Mouse (Mus musculus) heart, postnatal 25 days (tissue): ENCODE measurements around the gene Psma2. TPM values are rescaled to one million over a fixed set of nuclear protein-coding genes. Genes with fewer than 3 reads are reported as not detected.

Experiments used
- DNase-seq: peaks from one replicate; pipeline ENCODE4 v3.0.0; 2022; ENCODE audit warnings: low spot score
- intact Hi-C: fragments of 180-260 bp; cut with DNase I; formaldehyde crosslinking; loops from one replicate; pipeline ENCODE4 v1.15.1; 2025
- total RNA-seq, 2 experiments: library from RNA; stranded (reverse); gene quantifications; 2 replicates each; pipeline ENCODE4 v1.2.3; 2021

Gene Psma2
- total RNA-seq, result 10 to 100 TPM; 50.5 to 52.2 TPM

- intact Hi-C loops, result loop anchor here (1.0 to 10.0 kb wide), 2 partner anchors 16 to 658 kb away; partner anchors contain the start of gene B3galnt2
- peak; percentile 96 for DNase-seq
Observed at GRCm38 (mm10) chr13:14612926-14613529, at the start of gene Psma2, which contains the start of gene Mrpl32. TSS of gene Psma2 (plus strand) at chr13:14613240. TSS of gene Mrpl32 (minus strand) at chr13:14613165.

GRCm38 (mm10) chr13:14574128-14574527 lies 38.9 kb upstream of the Psma2 start:
- DNase-seq, result no peak
- intact Hi-C loops, result no loop called here

- intact Hi-C loops, result no loop called here
- no peak for DNase-seq
Observed at GRCm38 (mm10) chr13:14580392-14580791, 32.6 kb upstream of the Psma2 start.

- intact Hi-C loops, result loop anchor here (10.0 kb wide), 1 partner anchor 708 kb away; no protein-coding TSS in a partner anchor
- DNase-seq, result no peak
Observed at GRCm38 (mm10) chr13:14602744-14603143, 10.3 kb upstream of the Psma2 start.

- DNase-seq, result no peak
- intact Hi-C loops, result loop anchor here (10.0 kb wide), 1 partner anchor 713 kb away; no protein-coding TSS in a partner anchor
Observed at GRCm38 (mm10) chr13:14607616-14608015, 5.4 kb upstream of the Psma2 start.

GRCm38 (mm10) chr13:14612463-14612862 lies 577 bp upstream of the Psma2 start:
- no peak for DNase-seq
- intact Hi-C loops, result loop anchor here (10.0 kb wide), 1 partner anchor 658 kb away; the partner anchor contains the start of gene B3galnt2

- intact Hi-C loops, result loop anchor here (1.0 to 10.0 kb wide), 2 partner anchors 16 to 659 kb away; partner anchors contain the start of gene B3galnt2
- no peak for DNase-seq
Observed at GRCm38 (mm10) chr13:14613553-14613952, 513 bp downstream of the Psma2 start.

GRCm38 (mm10) chr13:14618724-14619123 lies 5.7 kb downstream of the Psma2 start:
- intact Hi-C loops, result loop anchor here (10.0 kb wide), 1 partner anchor 664 kb away; the partner anchor contains the start of gene B3galnt2
- no peak for DNase-seq

GRCm38 (mm10) chr13:14629726-14630641 lies 16.9 kb downstream of the Psma2 start, which contains the start of gene AW209491:
TSS of gene AW209491 (plus strand) at chr13:14630154.
- peak; percentile 89 for DNase-seq
- intact Hi-C loops, result loop anchor here (1.0 to 10.0 kb wide), 2 partner anchors 17 to 565 kb away; partner anchors contain the start of genes Arid4b, Ggps1, Mrpl32 and Psma2

GRCm38 (mm10) chr13:14639998-14640397 lies 27.0 kb downstream of the Psma2 start:
- intact Hi-C loops, result loop anchor here (10.0 kb wide), 1 partner anchor 575 kb away; the partner anchor contains the start of genes Arid4b and Ggps1
- DNase-seq, result no peak

GRCm38 (mm10) chr13:14649301-14649700 lies 36.3 kb downstream of the Psma2 start:
- intact Hi-C loops, result loop anchor here (1.0 kb wide), 1 partner anchor 1114 kb away; no protein-coding TSS in a partner anchor
- DNase-seq, result no peak

- intact Hi-C loops, result no loop called here
- no peak for DNase-seq
Observed at GRCm38 (mm10) chr13:14667107-14667506, 54.1 kb downstream of the Psma2 start.

GRCm38 (mm10) chr13:14670342-14670741 lies 57.3 kb downstream of the Psma2 start:
- no peak for DNase-seq
- intact Hi-C loops, result loop anchor here (5.0 kb wide), 1 partner anchor 1092 kb away; no protein-coding TSS in a partner anchor

GRCm38 (mm10) chr13:14688955-14689354 lies 75.9 kb downstream of the Psma2 start:
- intact Hi-C loops, result no loop called here
- DNase-seq, result no peak

GRCm38 (mm10) chr13:14716801-14717200 lies 103.8 kb downstream of the Psma2 start:
- DNase-seq, result no peak
- intact Hi-C loops, result no loop called here

- intact Hi-C loops, result no loop called here
- DNase-seq, result no peak
Observed at GRCm38 (mm10) chr13:14717755-14718154, 104.7 kb downstream of the Psma2 start.
